ENCODE assay signal across 11 mouse cellular contexts in genomic region chr10:78260322-78260721, GRCm38 (mm10). TPM values are rescaled to one million over a fixed set of nuclear protein-coding genes. Genes with fewer than 3 reads are reported as not detected.
DNase-seq lines count a peak whose midpoint lies in the region; ATAC-seq and TF ChIP-seq lines count a peak whose summit lies in the region.
"Had no signal": no experiment of that assay in that cellular context is flagged by ENCODE, and none has a peak within 500 bp of the region (broad histone marks: within the 10 kb centered on the region; RNA-seq: fewer than 3 reads in every experiment).

No protein-coding gene starts in this region.

- H3K4me2 ChIP-seq in forebrain, embryonic 14.5 days (ENCODE audit: low read length), result no peak overlapping the region
- no peak overlapping the region for H3K4me2 ChIP-seq in lung, embryonic 14.5 days
- no peak overlapping the region for H3K4me2 ChIP-seq in liver, embryonic 12.5 days

- H3K9me3 ChIP-seq in forebrain, embryonic 14.5 days (replicated peaks; ENCODE audit: control insufficient read depth, low read length), result no peaks in the 10 kb centered on the region
- H3K9me3 ChIP-seq in forebrain, embryonic 10.5 days, result no peaks in the 10 kb centered on the region
- no peaks in the 10 kb centered on the region for H3K9me3 ChIP-seq in lung, embryonic 14.5 days (ENCODE audit: low read depth, low read length)
- H3K9me3 ChIP-seq in liver, embryonic 12.5 days (replicated peaks), result no peaks in the 10 kb centered on the region

- no peak overlapping the region for H3K9ac ChIP-seq in forebrain, embryonic 14.5 days (ENCODE audit: low read length)
- no peak overlapping the region for H3K9ac ChIP-seq in lung, embryonic 14.5 days
- H3K9ac ChIP-seq in liver, embryonic 12.5 days, result no peak overlapping the region
- H3K9ac ChIP-seq: liver, postnatal 0 days had no signal

- no peak overlapping the region for H3K27ac ChIP-seq in forebrain, embryonic 14.5 days (ENCODE audit: low read depth, low read length)
- no peak overlapping the region for H3K27ac ChIP-seq in forebrain, embryonic 10.5 days
- H3K27ac ChIP-seq in lung, embryonic 14.5 days (ENCODE audit: low read depth), result no peak overlapping the region
- no peak overlapping the region for H3K27ac ChIP-seq in liver, embryonic 12.5 days

- H3K36me3 ChIP-seq in forebrain, embryonic 14.5 days (ENCODE audit: control insufficient read depth, insufficient read depth, low read length), result no peaks in the 10 kb centered on the region
- no peaks in the 10 kb centered on the region for H3K36me3 ChIP-seq in forebrain, embryonic 10.5 days (replicated peaks)
- H3K36me3 ChIP-seq in lung, embryonic 14.5 days (ENCODE audit: insufficient read depth), result no peaks in the 10 kb centered on the region
- no peaks in the 10 kb centered on the region for H3K36me3 ChIP-seq in liver, embryonic 12.5 days

- no peak for ATAC-seq in forebrain, embryonic 14.5 days
- peak; percentile 44; the same call in 1 of the 2 replicates for ATAC-seq in lung, embryonic 14.5 days (ENCODE audit: insufficient read depth)
- ATAC-seq in liver, embryonic 12.5 days, result no peak
- ATAC-seq: liver, postnatal 0 days had no signal

- peak; percentile 33 for DNase-seq in forebrain, embryonic 14.5 days (ENCODE audit: low spot score)
- DNase-seq in forebrain, embryonic 10.5 days (ENCODE audit: extremely low spot score, low spot score), result no peak
- peak; percentile 56 for DNase-seq in lung, embryonic 14.5 days
- DNase-seq in lung, postnatal 25 days (ENCODE audit: low spot score), result no peak
- peak; percentile 24 for DNase-seq in adipocyte (ENCODE audit: low spot score)
- peak; percentile 41 for DNase-seq in kidney, postnatal 14 days
- DNase-seq in natural killer cell, adult 2 months (ENCODE audit: low spot score in 2 of 2), result no peak
- DNase-seq: liver, postnatal 0 days; spleen, adult 18-20 months; thymus, adult 2 months had no signal

- H3K4me1 ChIP-seq in forebrain, embryonic 14.5 days (ENCODE audit: control insufficient read depth, insufficient read depth, low read length), result no peaks in the 10 kb centered on the region
- H3K4me1 ChIP-seq in forebrain, embryonic 10.5 days, result no peaks in the 10 kb centered on the region
- H3K4me1 ChIP-seq in lung, embryonic 14.5 days (ENCODE audit: insufficient read depth), result no peaks in the 10 kb centered on the region
- H3K4me1 ChIP-seq in liver, embryonic 12.5 days, result peaks cover 5% of the 10 kb centered on the region; the same call in 1 of the 2 replicates

- no peak for TF ChIP-seq CTCF in lung, embryonic 14.5 days (IDR thresholded peaks at IDR 0.05; ENCODE audit: low read depth)

- H3K27me3 ChIP-seq in forebrain, embryonic 14.5 days (replicated peaks; ENCODE audit: control insufficient read depth, insufficient read depth, low read length), result no peaks in the 10 kb centered on the region
- H3K27me3 ChIP-seq in forebrain, embryonic 10.5 days (ENCODE audit: poor library complexity, severe bottlenecking), result no peaks in the 10 kb centered on the region
- no peaks in the 10 kb centered on the region for H3K27me3 ChIP-seq in lung, embryonic 14.5 days (ENCODE audit: insufficient read depth, low read length)
- peaks cover 43% of the 10 kb centered on the region for H3K27me3 ChIP-seq in liver, embryonic 12.5 days (replicated peaks)

- WGBS in forebrain, embryonic 14.5 days, result 38% methylated on average over 5 of the region's 5 CpGs
- WGBS in forebrain, embryonic 10.5 days, result 44% methylated on average over 5 of the region's 5 CpGs
- WGBS in lung, embryonic 14.5 days, result 12% methylated on average over 5 of the region's 5 CpGs
- WGBS in liver, embryonic 12.5 days (ENCODE audit: insufficient replicate concordance), result 26% methylated on average over 5 of the region's 5 CpGs

- no peak overlapping the region for H3K4me3 ChIP-seq in forebrain, embryonic 14.5 days (ENCODE audit: low read depth, low read length)
- H3K4me3 ChIP-seq in forebrain, embryonic 10.5 days, result no peak overlapping the region
- H3K4me3 ChIP-seq in lung, embryonic 14.5 days (ENCODE audit: low read depth, low read length), result no peak overlapping the region
- no peak overlapping the region for H3K4me3 ChIP-seq in liver, embryonic 12.5 days

RNA-seq across cellular contexts. Expression of gene Trappc10, which starts 15.9 kb away (rescaled TPM):
- polyA plus RNA-seq in forebrain, embryonic 14.5 days (2014; fragmentation: Nextera tagmentation; extraction: Ambion mirVana), result 19.9 and 22.5 TPM in 2 replicates
- 8.1 and 9.7 TPM in 2 replicates for polyA plus RNA-seq in forebrain, embryonic 10.5 days (2016; fragmentation: Nextera tagmentation; extraction: Ambion mirVana)
- 15.7 and 18.0 TPM in 2 replicates for polyA plus RNA-seq in lung, embryonic 14.5 days (2014; fragmentation: Nextera tagmentation; extraction: Ambion mirVana)
- 21.9 and 24.5 TPM in 2 replicates for polyA plus RNA-seq in liver, embryonic 12.5 days (2016; fragmentation: Nextera tagmentation; extraction: Ambion mirVana)

Comparison
In these comparisons a context has a peak if more than half of its experiments do, and no peak if none do; other contexts are left out.
1. DNase-seq: peak in forebrain, embryonic 14.5 days (single experiment), lung, embryonic 14.5 days (single experiment), adipocyte (single experiment) and kidney, postnatal 14 days (single experiment); none in forebrain, embryonic 10.5 days (single experiment), lung, postnatal 25 days (single experiment) and natural killer cell, adult 2 months (0 of 2).